Mouse (Mus musculus) liver, adult 2 months (tissue): ENCODE results near the gene Rab9.

Source experiments
- CTCF ChIP-seq: fragments of 200-500 bp; IDR thresholded peaks from 2 replicates; pipeline ENCODE4 v1.5.1; 2011; ENCODE audit warnings: low read depth, low read length, control low read depth
- POLR2A ChIP-seq: fragments of 200-500 bp; IDR thresholded peaks from 2 replicates; pipeline ENCODE4 v1.6.1; 2011; ENCODE audit warnings: low read length, control low read depth; ENCODE audit not compliant: insufficient read depth; ENCODE audit errors: extremely low read depth

GRCm38 (mm10) chrX:166440036-166440615, 39.5 kb downstream of the Rab9 start, which contains the start of gene Trappc2:
- no peak for TF ChIP-seq POLR2A
- no peak for TF ChIP-seq CTCF
